Mouse (Mus musculus) spleen, postnatal 0 days (tissue): ENCODE data around the gene Peli3. TPM values are rescaled to one million over a fixed set of nuclear protein-coding genes. Genes with fewer than 3 reads are reported as not detected.

Source experiments
- polyA plus RNA-seq: library from polyadenylated mRNA; unstranded; fragments of >200 nt; fragmentation: Nextera tagmentation; extraction: Ambion mirVana; gene quantifications from 2 replicates; pipeline ENCODE4 v1.2.1, GENCODE M21; 2015

Gene Peli3
- polyA plus RNA-seq = 0.23 and 0.37 TPM in 2 replicates

GRCm38 (mm10) chr19:4942551-4943252 lies at the start of gene Peli3:
Gene Peli3 (minus strand): TSS chr19:4943127.

DNA sequence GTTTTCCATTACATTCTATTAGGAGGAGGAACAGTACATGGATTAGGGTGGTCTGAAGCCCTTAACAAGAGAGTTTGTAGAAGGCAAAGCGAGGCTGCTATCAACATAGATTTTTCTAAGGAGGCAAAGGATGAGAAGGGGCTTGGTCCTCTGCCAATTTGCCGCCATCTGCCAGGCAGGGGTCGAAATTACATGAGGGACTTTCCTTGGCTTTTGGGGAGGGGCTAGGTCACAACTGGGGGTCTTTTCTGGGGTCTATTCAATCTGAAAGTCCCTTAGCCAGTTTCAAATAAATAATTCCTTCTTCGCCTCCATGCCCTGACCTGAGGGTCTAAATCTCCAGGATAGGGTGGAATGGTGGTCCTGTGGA lies 47.3 kb upstream of the Peli3 start, which contains the start of gene Npas4:
TSS of gene Npas4 (minus strand) at position 61 of the 370 bp plus-strand sequence.

GRCm38 (mm10) chr19:4961928-4962601 lies 19.1 kb upstream of the Peli3 start, which contains the start of gene Mrpl11:
Gene Mrpl11 (plus strand): TSS chr19:4962147.

DNA sequence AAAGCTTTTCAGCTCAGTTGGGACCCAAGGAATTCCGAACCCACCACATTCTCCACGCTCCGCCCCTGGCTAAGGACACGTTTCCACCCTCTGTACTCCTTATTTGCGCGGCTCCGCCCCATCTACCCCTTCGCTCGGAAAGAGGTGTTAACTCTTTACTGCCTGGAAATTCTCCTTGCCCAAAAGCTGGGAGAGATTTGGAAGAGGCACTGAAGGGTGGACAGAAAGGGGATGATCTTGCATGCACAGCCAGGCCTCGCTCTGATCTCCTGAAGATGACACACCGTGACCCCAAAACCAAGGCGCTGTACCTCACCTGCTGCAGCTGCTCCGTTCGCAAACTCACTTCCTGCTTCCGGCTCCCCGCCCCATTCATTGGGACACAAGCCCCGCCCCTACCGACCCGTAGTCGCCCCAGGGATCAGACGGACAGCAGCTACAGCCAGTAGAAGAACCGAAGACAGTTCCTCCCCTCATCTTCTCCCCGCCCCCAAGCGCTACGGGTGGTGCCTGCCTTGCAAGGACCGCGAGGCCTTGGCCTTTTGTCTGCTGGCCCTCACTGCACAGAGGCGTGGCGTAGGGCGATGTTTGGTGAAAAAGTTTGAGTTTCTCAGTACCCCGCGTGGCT lies 14.9 kb downstream of the Peli3 start, which contains the start of gene Dpp3:
TSS of gene Dpp3 (minus strand) at position 384 of the 628 bp plus-strand sequence.

GRCm38 (mm10) chr19:4905979-4906794 lies 36.7 kb downstream of the Peli3 start, which contains the start of gene Bbs1:
Gene Bbs1 (minus strand): TSS chr19:4906628.

Other genes starting within 250 kb of the Peli3 start
- gene Gm960, start 244.5 kb downstream of the Peli3 start, polyA plus RNA-seq = 1.4 and 1.7 TPM in 2 replicates
- 0.12 and 0.44 TPM in 2 replicates for gene Sptbn2, start 232.0 kb downstream of the Peli3 start, polyA plus RNA-seq
- gene Rbm4b, start 186.6 kb downstream of the Peli3 start, polyA plus RNA-seq = 24.7 and 27.6 TPM in 2 replicates
- gene Rbm4, start 149.2 kb downstream of the Peli3 start, polyA plus RNA-seq = 18.2 and 21.2 TPM in 2 replicates
- 15.6 and 16.1 TPM in 2 replicates for gene Gm21992, start 131.5 kb downstream of the Peli3 start, polyA plus RNA-seq
- gene Rbm14, start 131.5 kb downstream of the Peli3 start, polyA plus RNA-seq = 32.0 and 37.2 TPM in 2 replicates
- 42.7 TPM in 2 replicates for gene Ccs, start 103.8 kb downstream of the Peli3 start, polyA plus RNA-seq
- gene Ccdc87, start 103.8 kb downstream of the Peli3 start, polyA plus RNA-seq = not detected in 2 replicates
- gene Ctsf, start 88.0 kb downstream of the Peli3 start, polyA plus RNA-seq = 56.0 and 61.5 TPM in 2 replicates
- 1.1 and 1.2 TPM in 2 replicates for gene Actn3, start 65.2 kb downstream of the Peli3 start, polyA plus RNA-seq
- 13.3 and 14.1 TPM in 2 replicates for gene Zdhhc24, start 64.5 kb downstream of the Peli3 start, polyA plus RNA-seq
- gene Bbs1, start 36.5 kb downstream of the Peli3 start, polyA plus RNA-seq = 1.1 and 1.3 TPM in 2 replicates
- 39.0 and 42.5 TPM in 2 replicates for gene Dpp3, start 14.8 kb downstream of the Peli3 start, polyA plus RNA-seq
- gene Mrpl11, start 19.0 kb upstream of the Peli3 start, polyA plus RNA-seq = 61.8 and 64.4 TPM in 2 replicates
- gene Npas4, start 47.2 kb upstream of the Peli3 start, polyA plus RNA-seq = 0.04 TPM in 1 of 2 replicates, not detected in the other
- 2.0 and 2.2 TPM in 2 replicates for gene Slc29a2, start 80.7 kb upstream of the Peli3 start, polyA plus RNA-seq
- gene B4gat1, start 95.7 kb upstream of the Peli3 start, polyA plus RNA-seq = 11.1 and 13.7 TPM in 2 replicates
- 0.15 and 0.46 TPM in 2 replicates for gene AC124502.3, start 95.8 kb upstream of the Peli3 start, polyA plus RNA-seq
- 39.5 and 39.6 TPM in 2 replicates for gene Brms1, start 98.2 kb upstream of the Peli3 start, polyA plus RNA-seq
- gene Rin1, start 107.4 kb upstream of the Peli3 start, polyA plus RNA-seq = 0.75 and 0.99 TPM in 2 replicates
- gene Cd248, start 125.0 kb upstream of the Peli3 start, polyA plus RNA-seq = 11.8 and 17.6 TPM in 2 replicates
- 4.4 and 4.5 TPM in 2 replicates for gene Tmem151a, start 142.4 kb upstream of the Peli3 start, polyA plus RNA-seq
- 43.9 and 51.8 TPM in 2 replicates for gene Yif1a, start 145.4 kb upstream of the Peli3 start, polyA plus RNA-seq
- 0.78 and 0.99 TPM in 2 replicates for gene Cnih2, start 155.4 kb upstream of the Peli3 start, polyA plus RNA-seq
- gene Rab1b, start 163.9 kb upstream of the Peli3 start, polyA plus RNA-seq = 88.0 and 103 TPM in 2 replicates
- 2.9 and 4.6 TPM in 2 replicates for gene Klc2, start 175.4 kb upstream of the Peli3 start, polyA plus RNA-seq